Mouse (Mus musculus) lung, postnatal 0 days (tissue): ENCODE data around the gene Man1a.

ENCODE experiments used
- CTCF ChIP-seq: IDR thresholded peaks from 2 replicates; pipeline ENCODE4 v1.5.1; 2016; ENCODE audit warnings: antibody characterized with exemption, mild to moderate bottlenecking
- EP300 ChIP-seq: IDR thresholded peaks from 2 replicates; pipeline ENCODE4 v1.6.1; 2016; ENCODE audit warnings: antibody characterized with exemption, mild to moderate bottlenecking, control low read depth

DNA sequence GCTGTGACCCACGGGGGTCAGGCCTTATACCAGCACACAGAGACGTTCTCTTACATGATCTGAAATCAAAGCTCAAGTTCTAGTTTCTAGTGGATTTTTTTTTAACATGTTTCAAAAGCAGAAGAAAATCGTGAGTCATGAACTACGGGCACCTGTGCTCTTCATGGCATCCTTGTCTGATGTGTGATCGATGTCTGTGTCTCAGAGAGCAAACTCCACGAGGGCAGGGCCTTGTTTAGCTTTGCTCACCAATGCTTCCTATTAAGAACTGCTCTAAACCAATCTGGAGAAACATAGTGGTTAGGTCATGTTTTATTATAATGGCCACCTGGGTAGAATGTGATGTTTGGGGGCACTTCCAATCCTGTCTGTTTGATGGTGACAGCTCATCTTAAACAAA is 13.5 kb upstream of the Man1a start:
- no peak for TF ChIP-seq CTCF
- TF ChIP-seq EP300 = no peak
